Mouse (Mus musculus) left cerebral cortex, adult 2 months (tissue): Measurements from ENCODE around the gene Sult6b1. TPM values are rescaled to one million over a fixed set of nuclear protein-coding genes. Genes with fewer than 3 reads are reported as not detected.

Source experiments
- DNase-seq, 2 experiments: peaks; one replicate each; pipeline ENCODE4 v3.0.0; 2021 to 2022; ENCODE audit warnings: low spot score in 2 of 2, mixed read lengths in 1 of 2; ENCODE audit errors: extremely low spot score in 1 of 2
- H3K27ac ChIP-seq: fragments of 200-600 bp; 2 replicates; pipeline ENCODE4 v1.8.1; 2022
- H3K4me3 ChIP-seq: fragments of 200-600 bp; 2 replicates; pipeline ENCODE4 v1.8.1; 2022
- CTCF ChIP-seq: fragments of 200-600 bp; IDR thresholded peaks from 2 replicates; pipeline ENCODE4 v1.8.1; 2022; ENCODE audit warnings: antibody characterized with exemption, mild to moderate bottlenecking, moderate library complexity
- intact Hi-C: fragments of 180-260 bp; cut with DNase I; formaldehyde crosslinking; loops from one replicate; pipeline ENCODE4 v1.15.1; 2025
- long read RNA-seq, 2 experiments: library from polyadenylated mRNA; stranded (forward); transcript quantifications; one replicate each; pipeline ENCODE4 v2.0.0; 2021; ENCODE audit warnings: borderline mapping rate in 2 of 2
- total RNA-seq, 2 experiments: library from RNA; stranded (reverse); gene quantifications; 2 replicates each; pipeline ENCODE4 v1.2.3; 2021

Sult6b1 gene
- total RNA-seq: under 1 TPM in 1 of 2 experiments, not detected in 1; 0.79 TPM
- long read RNA-seq, experiment 1, partial matches to known transcripts: 1 of 1 reads
- long read RNA-seq, experiment 1, other reads (novel, unspliced or antisense): 0 of 1 reads
- long read RNA-seq, experiment 2: 0 reads

- intact Hi-C loops: no loop called here
- H3K4me3 ChIP-seq: no peak within 1 kb of the TSS
- no peak for TF ChIP-seq CTCF
- no peak within 1 kb of the TSS for H3K27ac ChIP-seq
- no peak for DNase-seq
These were observed at the start of gene Sult6b1 for GRCm38 (mm10) chr17:78906892-78907291. Sult6b1 (minus strand) TSS chr17:78906992.

DNA sequence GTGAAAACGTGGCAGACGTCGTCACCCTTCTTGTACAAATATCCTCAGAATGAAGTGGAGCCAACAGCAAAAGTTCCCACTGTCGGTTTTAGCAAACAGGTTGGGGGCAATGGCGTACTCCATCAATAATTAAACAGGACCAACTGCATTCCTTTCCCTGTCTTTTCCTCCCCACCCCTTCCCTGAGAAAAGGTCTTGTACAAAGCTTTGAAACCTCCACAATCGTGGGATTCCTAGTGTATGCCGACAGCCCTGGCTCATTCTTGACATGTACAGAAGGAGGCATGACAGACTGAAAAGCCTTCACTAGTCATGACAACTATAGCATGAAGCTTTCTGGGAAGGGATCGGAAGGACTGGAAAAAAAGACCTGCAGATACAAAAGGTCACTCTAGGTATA lies 46.4 kb upstream of the Sult6b1 start:
- H3K4me3 ChIP-seq: no peak overlapping the region
- H3K27ac ChIP-seq: no peak overlapping the region
- no peak for TF ChIP-seq CTCF
- DNase-seq: no peak
- intact Hi-C loops: no loop called here

DNA sequence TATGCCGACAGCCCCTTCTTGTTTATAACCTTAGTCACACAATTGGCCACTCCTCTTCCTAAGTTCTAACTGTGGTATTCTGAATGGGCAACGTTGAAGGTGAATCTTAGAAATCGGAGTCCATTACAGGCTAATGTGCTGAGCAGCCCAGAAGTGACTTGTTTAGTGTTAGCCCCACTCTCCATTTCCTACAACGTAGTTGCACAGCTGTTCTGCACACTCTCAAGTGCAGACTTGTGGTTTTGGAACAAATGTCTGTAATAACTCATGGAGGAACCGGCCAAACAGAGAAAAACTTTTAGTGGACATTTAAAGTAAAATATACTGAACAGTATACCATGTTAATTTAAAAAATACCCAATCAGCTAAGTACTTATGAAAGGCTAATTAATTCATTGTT lies 45.3 kb upstream of the Sult6b1 start:
- intact Hi-C loops: no loop called here
- no peak overlapping the region for H3K27ac ChIP-seq
- TF ChIP-seq CTCF: no peak

GRCm38 (mm10) chr17:78951225-78951624 lies 44.4 kb upstream of the Sult6b1 start:
- no peak overlapping the region for H3K27ac ChIP-seq
- TF ChIP-seq CTCF: no peak
- no peak for DNase-seq
- no peak overlapping the region for H3K4me3 ChIP-seq
- intact Hi-C loops: no loop called here

More for the DNA sequence above, 45.3 kb upstream of the Sult6b1 start:
- DNase-seq: no peak
- no peak overlapping the region for H3K4me3 ChIP-seq

DNA sequence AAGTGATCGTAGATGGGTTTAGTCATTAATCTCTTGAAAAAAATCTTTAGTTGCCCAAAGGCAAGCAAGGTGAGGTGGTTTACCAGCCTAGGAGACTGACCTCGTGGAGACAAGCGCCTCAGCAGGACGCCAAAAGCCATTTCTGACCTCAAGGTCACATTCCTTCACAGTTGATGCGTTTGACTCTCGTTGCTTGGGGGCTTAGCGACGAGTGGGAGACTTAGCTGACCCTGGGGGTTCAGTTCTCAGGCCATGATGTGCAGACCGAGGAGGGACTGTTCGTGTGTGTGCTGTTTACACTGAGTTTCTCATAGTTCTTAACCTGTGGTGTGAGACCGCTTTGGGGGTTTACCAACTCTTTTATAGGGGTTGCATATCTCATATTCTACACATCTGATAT lies 35.8 kb upstream of the Sult6b1 start:
- Histone ChIP-seq H3K27ac (no peak overlapping the region), H3K4me3 (no peak overlapping the region)
- DNase-seq: no peak
- intact Hi-C loops: no loop called here
- TF ChIP-seq CTCF: no peak

DNA sequence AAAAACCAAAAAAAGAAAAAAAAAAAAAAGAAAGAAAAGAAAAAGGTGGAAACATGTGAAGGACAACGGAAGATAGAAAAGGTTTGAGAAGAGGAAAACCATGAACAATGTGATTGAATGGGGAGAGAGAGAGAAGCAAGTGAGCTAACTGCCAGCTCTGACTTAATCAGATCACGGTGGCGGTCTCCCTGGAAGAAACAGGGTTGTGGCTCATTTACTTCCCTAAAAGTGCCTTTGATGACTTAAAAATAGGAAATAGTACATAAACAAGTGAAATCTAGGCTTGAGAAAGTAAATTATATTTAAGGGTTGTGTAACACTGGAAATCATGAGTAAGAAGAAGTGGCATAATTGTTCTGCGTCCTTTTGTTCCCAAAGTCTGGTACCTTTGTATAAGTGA lies 32.1 kb upstream of the Sult6b1 start:
- Histone ChIP-seq H3K27ac (no peak overlapping the region), H3K4me3 (no peak overlapping the region)
- intact Hi-C loops: loop anchor here (10.0 kb wide), 1 partner anchor 274 kb away; no protein-coding TSS in a partner anchor
- TF ChIP-seq CTCF: no peak
- DNase-seq: no peak

DNA sequence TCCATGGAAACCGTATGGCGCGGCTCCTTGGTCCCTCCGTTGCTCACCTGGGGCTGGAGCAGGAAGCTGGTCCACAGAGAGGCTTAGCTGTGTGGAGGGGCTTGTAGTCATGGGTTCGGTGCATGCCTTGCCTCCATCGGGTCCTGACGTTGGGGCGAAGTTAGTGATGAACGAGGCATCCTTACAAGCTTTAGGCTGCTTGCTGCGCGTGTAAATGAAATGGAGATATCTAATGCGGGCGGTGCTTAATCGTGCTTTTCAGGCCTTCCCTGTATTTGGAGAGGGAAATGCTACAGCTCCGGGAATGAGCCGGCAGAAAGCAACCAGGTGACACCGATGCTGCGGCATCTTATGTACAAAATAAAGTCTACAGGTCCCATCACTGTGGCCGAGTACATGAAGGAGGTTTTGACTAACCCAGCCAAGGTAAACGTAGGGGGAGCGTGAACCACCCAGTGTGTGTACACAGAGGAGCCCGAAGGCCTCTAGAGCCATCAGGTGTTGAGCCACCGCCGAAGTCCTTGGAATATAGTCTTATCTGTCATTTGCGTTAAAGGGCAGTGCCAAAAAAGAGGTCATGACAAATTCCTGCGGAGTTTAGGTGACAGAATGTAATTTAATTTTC lies 30.5 kb upstream of the Sult6b1 start:
- DNase-seq: no peak
- Histone ChIP-seq H3K4me3 (peak overlapping the region; percentile 66), H3K27ac (peak overlapping the region; percentile 85)
- TF ChIP-seq CTCF: no peak
- intact Hi-C loops: loop anchor here (2.0 to 10.0 kb wide), 3 partner anchors 21 to 273 kb away; partner anchors contain the start of genes Cebpzos, Gpatch11 and Heatr5b

GRCm38 (mm10) chr17:78936466-78937228 lies 29.9 kb upstream of the Sult6b1 start, which contains the start of the genes Cebpz and Ndufaf7:
Cebpz (minus strand) TSS chr17:78937066.
Ndufaf7 (plus strand) TSS chr17:78937136.
- TF ChIP-seq CTCF: no peak
- Histone ChIP-seq H3K4me3 (peak within 1 kb of the TSS; percentile 66), H3K27ac (peak within 1 kb of the TSS; percentile 85)
- peak; percentile 96 for DNase-seq
- intact Hi-C loops: loop anchor here (2.0 to 10.0 kb wide), 3 partner anchors 20 to 272 kb away; partner anchors contain the start of genes Cebpzos, Gpatch11 and Heatr5b

- Histone ChIP-seq H3K27ac (no peak overlapping the region), H3K4me3 (peak overlapping the region; percentile 66)
- no peak for TF ChIP-seq CTCF
- intact Hi-C loops: loop anchor here (2.0 to 10.0 kb wide), 3 partner anchors 19 to 271 kb away; partner anchors contain the start of genes Cebpzos, Gpatch11 and Heatr5b
- DNase-seq: no peak
These were observed 29.1 kb upstream of the Sult6b1 start for GRCm38 (mm10) chr17:78935857-78936256.

DNA sequence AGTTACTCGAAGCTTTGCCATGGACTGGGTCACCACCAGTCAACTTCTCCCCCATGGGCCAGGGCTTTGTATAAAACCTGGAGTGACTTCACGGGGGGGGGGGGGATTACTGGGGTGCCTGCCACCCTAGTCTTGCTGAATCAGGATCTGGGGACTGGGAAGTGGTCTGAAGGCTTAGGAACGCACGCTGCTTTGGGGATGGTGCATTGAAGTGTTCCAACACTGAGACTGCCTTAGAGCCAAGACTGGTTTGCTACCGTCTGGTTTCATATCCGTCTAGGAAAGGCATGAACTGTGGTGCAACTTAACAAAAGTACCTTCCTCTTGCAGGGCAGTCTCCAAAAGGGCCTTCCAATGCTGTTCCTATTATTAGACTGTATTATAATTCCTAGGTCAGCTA lies 10.9 kb upstream of the Sult6b1 start:
- no peak for DNase-seq
- Histone ChIP-seq H3K4me3 (no peak overlapping the region), H3K27ac (no peak overlapping the region)
- no peak for TF ChIP-seq CTCF
- intact Hi-C loops: loop anchor here (2.0 kb wide), 2 partner anchors 19 to 83 kb away; partner anchors contain the start of genes Cebpz, Gpatch11, Heatr5b and Ndufaf7

GRCm38 (mm10) chr17:78916899-78917298 lies 10.1 kb upstream of the Sult6b1 start:
- no peak for DNase-seq
- Histone ChIP-seq H3K27ac (peak overlapping the region; percentile 84), H3K4me3 (peak overlapping the region; percentile 83)
- intact Hi-C loops: loop anchor here (2.0 kb wide), 2 partner anchors 20 to 82 kb away; partner anchors contain the start of genes Cebpz, Gpatch11, Heatr5b and Ndufaf7
- TF ChIP-seq CTCF: no peak
